Mouse (Mus musculus) kidney, postnatal 4 days (tissue): ENCODE measurements around the gene Tmem183a.
A peak's percentile ranks its signal among the peaks of the same experiment; 100 is the strongest.

ENCODE experiments used
- DNase-seq, 2 experiments: peaks; one replicate each; pipeline ENCODE4 v3.0.0; 2021; ENCODE audit warnings: mixed read lengths in 2 of 2

Gene Tmem183a

DNA sequence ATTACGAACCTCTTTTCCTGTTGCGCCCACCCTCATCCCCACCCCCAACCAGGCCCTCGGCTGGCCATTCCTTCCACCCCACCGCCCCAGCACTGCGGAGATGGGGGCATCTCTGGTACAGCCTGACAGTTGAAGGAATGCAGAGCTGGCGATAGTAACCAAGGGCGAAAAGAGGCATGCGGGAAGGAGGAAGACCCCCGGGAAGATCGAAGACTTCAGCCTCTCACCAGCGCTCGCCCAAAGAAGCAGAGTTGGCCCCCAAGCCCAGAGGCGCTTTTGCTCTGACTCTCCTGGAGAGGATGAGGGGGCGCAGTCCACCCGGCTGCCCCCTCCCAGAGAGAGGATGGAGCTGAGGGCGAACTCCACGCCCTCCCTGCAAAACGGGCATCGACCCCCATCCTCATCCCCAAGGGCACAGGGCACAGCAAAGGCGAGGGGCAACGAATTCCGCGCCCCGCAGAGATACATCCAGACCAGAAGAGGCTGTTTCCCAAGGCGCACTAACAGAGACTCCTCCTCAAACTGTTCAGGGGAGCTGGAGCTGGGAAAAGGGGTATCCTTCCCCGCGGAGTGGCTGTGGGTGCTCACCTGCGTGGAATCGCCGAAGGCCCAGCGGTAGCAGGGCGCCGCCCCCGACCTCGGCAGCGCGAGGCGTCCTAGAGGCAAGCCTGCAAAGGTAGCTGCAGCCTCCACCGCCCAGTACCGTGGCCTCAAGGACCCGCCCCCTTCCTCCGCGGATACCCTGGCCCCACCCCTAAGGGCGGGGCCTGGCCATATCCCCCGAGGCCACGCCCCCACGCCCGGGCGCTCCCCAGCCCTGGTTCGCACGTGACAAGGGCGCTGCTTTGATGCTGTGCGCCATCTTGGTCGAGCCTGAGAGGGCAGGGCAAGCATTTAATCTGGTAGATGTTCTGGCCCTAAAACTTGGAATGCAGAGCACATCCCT, 17.5 kb downstream of the Tmem183a start:
- DNase-seq, result peak; percentile 92 to 96

DNA sequence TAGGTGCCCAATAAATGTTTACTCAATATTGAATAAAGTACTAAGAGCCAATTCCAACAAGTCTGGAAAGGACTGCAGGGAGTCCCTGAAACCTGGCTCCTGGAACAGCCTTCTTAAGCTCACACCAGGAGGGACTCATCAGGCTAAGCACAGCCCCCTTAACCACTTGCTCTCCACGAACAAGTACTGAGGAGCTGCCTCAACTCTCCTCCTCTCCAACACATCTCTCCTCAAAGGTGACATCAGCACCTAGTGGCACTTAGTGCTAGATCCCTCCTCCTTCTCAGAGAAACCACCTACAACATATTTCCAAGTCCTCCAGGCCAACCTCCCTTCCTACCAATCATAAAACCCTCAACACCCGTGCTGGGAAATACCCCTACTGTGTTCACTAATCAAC, 18.2 kb downstream of the Tmem183a start:
- DNase-seq, result no peak

DNA sequence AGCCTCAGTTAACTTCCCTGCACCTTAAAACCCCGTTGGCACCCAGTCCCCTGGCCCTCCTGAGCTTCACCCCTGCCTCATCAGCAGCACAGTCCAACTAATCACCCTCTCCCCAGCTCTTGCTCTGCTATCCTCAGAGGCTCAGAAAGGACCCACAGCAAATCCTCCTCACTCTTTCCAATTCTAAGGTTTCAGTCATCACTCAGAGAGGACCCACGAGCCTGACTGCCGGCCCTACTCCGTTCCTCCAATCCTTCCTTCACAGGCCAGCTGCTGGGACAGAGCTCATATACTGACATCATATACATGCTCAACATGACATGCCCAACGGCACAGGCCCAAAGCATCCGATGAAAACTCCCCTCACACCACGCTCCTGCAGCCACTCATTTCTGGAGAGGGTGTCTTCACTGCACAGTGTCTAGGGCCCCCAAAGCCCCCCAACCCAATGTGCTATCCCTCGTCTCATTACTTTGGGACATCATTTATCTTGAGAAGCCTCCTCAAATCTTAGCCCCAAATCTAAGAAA, 18.9 kb downstream of the Tmem183a start:
- no peak for DNase-seq

DNA sequence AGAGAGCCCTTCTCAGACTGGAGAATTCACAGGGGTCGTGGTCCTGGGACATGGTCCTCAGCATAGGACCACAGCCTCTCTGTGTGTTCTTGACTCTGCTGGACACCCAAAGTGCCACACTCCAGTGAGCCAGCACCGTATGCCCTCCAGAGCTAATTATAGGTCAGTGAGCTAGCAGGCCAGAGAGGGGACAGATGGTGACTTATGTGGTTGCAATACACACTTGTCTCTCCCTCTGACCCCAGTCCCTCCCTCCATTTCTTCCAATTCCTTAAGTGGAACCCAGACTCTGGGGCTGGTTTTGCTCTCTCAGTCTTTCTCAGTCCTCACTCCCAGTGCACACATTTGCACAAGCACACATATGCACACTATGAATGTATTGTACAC, 19.5 kb downstream of the Tmem183a start:
- DNase-seq, result no peak

DNA sequence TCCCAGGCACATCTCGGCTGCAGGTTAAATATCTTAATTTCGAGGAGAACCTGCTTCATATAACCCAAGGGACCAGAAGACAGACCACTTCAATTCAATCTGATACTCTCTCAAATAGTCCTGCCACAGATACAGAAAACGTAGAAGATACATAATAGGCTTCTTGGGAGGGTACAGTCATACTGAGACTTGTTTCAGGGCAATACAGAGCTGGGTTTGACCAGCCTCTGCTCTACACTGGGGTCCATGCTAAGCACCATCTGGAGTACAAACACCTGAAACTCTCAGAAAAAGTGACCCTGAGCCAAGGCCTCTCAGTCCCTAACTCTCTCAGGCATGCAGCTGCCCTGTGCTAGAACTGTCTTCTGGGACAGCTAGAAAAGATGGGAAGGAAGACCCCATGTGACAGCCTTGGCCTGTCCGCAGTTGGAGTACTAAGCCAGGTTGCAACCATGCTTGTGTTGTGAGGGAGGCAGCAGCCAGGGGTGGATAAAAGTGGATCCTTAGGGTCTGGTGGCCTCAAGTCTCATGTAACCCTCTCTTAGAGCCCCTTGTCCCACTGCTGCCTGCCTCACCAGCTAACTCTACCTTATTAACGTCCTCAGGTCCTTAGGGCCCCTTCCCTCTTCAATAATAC, 20.0 kb downstream of the Tmem183a start:
- no peak for DNase-seq

DNA sequence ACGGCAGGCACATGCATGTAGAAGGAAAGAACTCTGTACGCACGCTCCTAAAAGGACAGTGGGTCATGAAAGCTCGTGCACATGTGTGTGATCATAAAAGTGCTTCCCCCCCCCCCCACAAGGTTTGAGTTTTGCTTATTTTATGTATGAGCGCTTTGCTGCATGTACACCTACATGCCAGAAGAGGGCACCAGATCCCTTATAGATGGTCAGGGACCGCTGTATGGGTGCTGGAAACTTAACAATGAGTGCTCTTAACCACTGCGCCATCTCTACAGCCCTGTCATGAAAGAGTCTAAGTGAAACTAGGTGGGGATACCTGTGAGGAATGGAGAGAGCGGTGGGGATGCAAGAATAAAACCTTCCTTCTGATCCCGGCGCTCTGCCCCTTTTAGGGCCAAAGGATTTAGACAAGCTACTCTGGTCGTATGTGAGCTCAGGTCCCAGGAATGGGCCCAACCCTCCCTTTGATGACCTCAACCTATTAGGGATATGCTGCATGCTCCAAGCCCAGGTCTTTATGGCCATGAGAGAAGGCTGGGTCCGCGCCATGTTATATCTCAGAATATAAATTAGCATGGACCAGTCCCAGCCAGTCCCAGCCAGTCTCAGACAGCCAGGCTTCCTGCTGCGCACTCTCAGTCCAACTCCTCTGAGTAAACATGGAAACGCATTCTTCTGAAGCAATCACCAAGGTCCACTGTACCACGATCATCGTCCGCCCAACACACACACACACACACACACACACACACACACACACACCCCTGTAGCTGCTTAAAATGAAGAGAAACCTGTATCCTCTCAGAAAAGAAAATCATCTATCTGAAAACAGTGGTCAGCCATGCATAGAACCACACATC, 21.8 kb downstream of the Tmem183a start:
- no peak for DNase-seq

DNA sequence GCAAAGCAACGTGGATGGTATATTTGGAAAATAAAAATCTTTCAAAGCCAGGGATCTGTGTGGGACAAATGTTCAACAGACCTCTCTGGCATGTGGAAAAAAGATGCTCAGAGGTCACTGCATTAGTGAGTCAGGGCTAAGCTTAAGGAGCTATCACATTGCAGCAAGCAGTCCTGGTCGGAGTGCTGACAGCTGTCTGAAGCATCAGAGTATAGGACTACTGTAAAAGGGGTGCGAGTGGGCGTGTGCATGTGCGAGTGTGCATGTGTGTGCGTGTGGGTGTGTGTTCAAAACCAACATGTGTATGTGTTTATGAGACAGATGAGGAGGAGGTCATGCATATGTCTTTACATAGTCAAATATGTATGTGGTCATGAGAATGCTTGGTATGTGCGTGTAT, 22.6 kb downstream of the Tmem183a start:
- DNase-seq, result no peak

DNA sequence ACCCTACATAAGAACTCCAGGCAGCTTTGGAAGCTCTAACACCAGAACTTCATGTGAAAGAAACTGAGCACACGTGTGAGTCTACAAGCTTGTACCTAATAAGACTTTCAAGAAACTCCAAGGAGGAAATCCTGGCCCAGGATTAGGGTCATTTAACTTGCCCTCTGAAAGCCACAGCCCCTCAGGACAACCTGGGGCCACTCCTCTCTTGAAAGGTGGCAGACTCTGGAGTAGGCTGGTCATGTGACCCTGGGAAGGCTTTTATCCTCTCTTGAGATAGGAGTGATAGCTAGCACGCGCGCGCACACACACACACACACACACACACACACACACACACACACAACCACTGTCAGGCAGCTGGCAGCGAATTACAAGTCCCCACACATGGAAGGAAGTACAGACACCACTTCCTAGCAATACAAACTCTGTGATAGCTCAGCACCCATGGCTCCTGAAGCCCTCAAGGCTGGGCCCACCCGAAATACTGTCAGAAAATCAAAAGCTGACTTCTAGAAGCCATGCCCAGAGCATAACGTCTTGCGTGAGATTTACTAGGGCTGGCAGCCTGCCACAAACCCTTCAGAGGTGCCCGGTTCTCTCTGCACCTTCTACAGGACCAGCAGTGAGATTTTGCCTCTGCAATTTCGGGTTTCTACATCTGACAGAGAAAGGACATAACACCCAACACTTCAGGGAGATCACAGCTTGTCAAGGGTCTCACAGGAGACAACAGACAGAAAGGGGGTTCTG, 24.6 kb downstream of the Tmem183a start:
- no peak for DNase-seq

DNA sequence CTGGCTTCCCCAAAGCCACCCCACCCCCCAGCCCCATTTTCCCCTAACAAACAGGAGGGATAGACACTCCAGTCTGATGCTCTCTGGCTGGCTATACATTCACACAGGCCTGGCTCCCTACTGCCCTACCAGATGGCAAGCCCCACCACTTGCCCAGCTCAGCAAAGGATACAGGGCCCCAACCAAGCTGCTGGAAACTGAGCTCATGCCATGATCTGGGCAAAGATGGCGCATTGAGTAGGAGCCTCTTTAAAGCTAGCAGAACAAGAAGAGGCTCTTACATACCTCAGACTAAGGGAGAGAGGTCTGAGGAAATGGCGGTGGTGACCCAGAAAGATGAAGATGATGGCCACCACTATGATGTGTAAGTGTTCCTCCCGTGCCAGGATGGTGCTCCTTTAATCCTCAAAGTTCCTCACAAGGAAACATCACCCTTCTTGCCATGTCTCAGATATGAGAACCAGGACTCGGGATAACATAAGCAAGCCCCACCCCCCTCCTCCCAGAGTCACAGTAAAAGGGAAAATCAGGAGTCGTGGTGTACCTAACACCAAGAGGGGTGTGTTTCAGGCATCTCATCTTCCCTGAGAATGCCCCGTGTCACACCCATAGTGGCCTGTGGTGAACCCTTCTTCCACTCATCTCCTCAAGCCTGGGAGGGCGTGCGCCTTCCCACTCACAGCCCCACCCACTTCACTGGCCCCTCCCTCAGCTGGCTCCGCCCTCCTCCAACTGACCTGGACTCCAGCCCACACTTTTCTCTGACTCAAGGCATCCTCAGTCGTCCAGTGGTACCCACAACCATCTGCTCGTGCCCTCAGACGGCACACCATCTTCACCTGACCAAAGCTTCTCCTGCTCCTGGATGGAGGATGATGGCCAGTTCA, 25.6 kb downstream of the Tmem183a start:
- no peak for DNase-seq

DNA sequence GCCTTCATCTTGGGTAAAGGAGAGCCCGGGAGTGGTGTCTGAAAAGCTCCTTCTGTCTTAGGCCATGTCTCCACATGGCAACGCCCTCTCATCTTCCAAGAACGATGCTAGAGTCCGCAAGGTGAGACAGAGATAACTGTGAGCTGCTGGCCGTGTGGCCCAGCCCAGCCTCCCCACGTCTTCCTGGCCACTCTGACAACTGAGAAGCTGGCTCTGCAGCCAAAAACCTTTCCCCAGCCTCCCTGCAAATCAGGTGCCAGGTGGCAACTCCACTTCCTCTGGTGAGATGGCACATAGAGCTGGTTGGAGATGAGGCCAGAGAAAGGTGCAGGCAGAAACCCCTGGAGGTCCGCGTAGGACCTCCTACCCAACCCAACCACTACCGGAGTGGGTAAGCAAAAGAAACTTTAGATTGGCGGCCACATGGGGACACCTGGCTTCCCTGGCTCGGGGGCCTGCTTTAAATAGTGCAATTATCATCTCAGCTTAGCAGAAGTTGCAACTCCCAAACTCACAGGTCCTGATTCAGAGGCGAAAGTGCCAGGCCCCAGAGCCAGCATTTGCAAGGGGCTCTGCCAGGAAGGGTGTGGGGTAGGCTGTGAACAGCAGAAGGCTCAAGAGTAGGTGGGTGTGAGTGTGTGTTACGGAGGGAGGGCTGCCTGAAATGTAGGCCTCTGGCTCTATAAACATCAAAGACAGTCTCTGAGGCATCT, 26.4 kb downstream of the Tmem183a start:
- DNase-seq, result no peak

DNA sequence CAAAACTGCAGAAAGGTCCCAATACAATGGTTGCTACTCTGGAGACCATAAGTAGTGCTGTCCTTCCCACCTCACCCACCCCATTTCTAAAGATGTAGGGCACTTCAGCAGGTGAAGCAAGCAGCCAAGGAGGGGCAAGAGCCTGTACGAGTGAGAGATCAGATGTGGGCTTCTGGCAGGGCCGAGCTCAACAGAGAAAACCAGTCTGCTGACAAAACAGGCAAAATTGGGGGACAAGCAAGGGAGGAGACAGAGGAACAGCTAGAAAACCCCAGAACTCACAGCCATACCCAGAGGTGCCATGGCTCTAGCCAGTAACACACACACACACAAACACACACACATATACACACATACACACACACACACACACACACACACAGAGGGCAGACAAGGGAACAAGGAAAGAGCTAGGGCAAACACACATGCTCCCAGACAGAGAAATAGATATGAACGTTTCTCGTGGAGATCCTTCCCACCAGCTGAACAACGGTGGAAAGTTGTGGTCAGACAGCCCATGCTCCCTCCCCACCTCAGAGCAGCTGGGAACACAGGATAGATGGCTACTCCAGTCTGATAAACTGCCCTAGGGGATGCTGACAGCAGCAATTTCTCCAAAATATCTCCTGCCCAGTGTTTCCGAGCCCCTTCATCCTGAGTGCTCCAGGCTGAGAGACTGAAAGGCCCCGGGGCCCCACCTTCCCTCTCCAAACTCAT, 27.5 kb downstream of the Tmem183a start:
- DNase-seq, result no peak

DNA sequence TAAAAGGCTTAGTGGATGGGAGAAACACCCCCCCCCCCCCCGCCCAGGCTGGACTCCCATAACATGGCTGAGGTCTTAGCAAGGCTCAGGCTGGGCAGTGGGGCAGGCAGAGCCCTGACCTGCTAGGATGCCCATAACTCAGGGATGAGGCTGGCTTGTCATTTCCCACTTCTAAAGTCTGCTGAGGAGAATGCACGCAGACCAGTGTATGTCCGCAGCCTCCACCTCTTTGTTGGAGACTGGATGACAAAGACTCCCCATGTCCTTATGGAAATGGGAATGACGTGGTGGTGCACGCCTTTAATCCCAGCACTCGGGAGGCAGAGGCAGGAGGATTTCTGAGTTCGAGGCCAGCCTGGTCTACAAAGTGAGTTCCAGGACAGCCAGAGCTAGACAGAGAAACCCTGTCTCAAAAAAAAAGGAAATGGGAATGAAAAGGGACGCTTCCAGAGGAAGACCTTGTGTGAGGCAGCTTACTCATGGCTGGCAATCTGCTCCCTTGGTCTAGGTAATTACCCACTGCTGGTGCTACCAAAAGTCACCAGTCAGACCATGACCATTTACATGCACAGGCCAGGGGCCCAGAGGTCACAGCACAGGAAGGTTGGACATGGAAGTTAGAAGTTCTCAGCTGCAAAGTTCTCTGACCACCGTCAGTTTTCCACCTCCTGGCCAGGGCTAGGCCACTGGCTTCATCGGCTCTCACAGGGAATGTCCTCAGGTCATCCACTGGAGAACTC, 28.2 kb downstream of the Tmem183a start:
- DNase-seq, result no peak

DNA sequence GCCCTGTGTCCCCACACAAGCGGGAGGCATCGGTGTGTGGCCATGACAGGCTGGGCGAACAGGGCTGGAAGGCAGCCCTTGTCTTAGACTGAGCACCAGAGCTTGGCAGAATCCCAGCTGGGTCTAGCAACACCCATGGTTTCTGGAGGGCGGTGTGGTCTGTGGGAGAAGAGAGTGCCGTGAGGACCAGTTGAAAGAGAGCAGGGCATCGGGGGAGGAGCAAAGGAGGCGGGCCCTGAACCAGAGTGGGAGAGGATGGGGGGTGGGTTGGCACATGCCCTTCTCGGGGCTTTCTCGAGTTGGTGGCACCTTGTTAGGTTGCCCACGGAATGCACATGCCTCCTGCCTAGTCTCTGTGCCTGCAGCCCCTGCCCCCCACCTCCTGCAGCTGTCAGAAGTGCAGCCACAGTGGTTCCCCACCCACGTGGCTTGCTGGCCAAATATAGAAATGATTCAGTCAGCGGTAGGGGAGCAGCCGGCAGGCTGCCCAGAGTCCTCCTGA, 29.0 kb downstream of the Tmem183a start, which contains the start of gene Ppfia4:
Gene Ppfia4, minus strand, starts transcription at position 159 of the 502 bp plus-strand sequence.
- peak; percentile 35 to 54 for DNase-seq

DNA sequence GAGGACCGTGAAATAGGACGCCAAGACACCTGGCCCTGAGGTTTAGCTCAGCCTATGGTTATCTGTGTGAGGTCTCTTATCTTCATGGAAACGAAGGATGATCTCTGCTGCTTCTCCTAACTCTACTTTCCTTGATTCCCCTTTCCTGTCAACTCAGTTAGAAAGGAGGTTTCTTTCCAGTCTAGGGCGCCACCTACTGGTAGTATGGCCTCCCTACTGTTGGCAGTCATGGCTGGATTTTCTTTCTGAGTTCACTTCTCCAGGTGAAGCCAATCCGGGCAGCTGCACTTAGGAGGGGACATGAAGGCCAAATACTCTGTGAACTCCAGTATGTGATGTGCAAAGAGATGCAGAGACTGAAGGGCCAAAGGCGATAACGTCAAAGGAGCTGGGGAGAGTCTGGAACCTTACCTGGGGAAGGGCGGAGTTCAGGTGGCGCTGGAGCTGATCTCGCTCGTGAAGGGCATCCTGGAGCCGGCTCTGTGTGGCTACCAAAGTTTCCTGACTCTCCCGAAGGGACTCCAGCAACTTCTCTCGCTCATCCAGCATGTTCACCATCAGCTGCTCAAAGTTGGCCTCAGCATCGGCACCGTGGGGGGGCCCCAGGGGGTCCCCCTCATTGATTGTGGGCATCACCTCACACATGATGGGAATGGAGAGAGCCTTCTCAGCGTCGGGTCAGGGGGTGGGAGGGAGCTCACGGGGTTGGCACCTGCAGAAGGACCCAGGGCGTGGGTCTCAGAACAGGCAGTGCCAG, 29.7 kb downstream of the Tmem183a start:
- peak; percentile 90 to 91 for DNase-seq

DNA sequence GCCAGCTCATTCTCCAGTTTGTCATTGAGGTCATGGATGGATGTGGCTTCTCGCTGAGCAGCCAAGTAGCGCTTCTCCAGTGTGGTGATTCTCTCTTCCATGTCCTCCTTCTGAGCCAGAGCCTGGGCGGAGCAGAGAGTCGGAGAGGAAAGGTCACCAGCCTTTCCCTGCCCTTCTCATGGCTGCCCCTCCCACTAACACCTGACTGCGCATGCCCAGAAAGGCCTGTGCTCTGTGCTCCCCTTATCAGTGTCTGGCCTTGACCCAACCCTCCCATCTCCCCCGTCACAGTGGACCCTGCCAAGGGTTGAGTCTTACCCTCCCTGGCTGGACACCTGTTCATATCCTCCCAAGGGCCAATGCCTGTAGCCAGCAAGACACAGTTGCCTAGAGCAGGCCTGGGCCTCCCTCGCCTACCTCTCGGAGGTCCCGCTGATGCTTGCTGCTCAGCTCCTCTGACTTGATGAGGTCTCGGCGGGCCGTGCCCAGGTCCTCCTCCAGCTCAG, 34.9 kb downstream of the Tmem183a start:
- DNase-seq, result no peak

DNA sequence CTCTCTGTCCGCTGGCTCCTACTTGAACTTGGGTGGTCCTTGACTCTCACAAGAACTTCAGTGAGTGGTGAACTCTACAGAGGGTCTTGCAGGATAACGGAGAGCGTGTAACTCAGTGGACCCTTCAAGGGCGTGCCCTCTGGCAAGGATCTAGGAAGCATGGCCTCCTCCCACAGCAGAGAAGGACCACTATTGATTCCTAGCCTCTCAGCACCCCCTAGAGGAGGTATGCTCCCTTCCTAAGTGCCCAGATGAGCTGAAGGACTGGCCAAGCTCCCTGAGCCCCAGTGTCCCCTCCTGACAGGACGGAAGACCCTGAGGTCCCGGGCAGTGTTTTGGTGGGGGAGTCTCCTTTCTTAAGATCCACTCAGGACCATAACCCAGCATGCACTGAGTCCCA, 39.2 kb downstream of the Tmem183a start:
- DNase-seq, result peak; percentile 46 to 68

DNA sequence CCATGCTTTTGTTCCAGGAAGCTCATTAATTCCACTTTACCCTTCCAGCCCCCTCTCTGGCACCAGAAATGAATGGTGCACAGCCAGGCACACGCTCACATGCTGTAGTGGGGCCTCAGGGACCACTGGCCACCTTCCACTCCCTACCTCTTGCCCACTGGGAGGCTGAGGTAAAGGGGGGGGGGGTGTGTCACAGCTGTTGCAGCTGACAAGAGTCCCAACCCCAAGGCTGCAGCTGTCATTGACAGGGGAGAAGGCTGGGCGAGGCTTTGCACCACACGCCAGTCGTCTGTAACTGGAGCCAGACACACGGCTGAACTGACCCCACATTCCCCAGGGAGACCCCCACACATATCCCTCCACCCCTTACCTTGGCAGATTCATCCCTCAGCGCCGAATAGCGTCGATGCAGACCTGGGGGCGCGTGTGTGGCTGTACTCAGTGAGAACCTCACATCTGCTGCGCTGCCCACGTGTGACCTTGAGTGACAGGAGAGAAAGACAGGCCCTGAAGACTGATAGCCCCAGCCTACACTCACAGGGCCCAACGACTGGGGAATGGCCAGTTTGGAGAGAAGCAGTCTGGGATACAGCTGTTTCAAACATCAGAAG, 41.0 kb downstream of the Tmem183a start:
- DNase-seq, result no peak
